Mouse (Mus musculus) central nervous system, embryonic 18 days (tissue): ENCODE data around the gene Josd2. TPM values are rescaled to one million over a fixed set of nuclear protein-coding genes. Genes with fewer than 3 reads are reported as not detected.

Experiments used
- polyA plus RNA-seq: library from polyadenylated mRNA; depleted of rRNA; stranded (reverse); fragments of >200 nt; gene quantifications from 2 replicates; pipeline ENCODE4 v1.2.3, GENCODE M21; 2012; rRNA removed

Josd2 gene
- 75.4 and 77.8 TPM in 2 replicates for polyA plus RNA-seq

DNA sequence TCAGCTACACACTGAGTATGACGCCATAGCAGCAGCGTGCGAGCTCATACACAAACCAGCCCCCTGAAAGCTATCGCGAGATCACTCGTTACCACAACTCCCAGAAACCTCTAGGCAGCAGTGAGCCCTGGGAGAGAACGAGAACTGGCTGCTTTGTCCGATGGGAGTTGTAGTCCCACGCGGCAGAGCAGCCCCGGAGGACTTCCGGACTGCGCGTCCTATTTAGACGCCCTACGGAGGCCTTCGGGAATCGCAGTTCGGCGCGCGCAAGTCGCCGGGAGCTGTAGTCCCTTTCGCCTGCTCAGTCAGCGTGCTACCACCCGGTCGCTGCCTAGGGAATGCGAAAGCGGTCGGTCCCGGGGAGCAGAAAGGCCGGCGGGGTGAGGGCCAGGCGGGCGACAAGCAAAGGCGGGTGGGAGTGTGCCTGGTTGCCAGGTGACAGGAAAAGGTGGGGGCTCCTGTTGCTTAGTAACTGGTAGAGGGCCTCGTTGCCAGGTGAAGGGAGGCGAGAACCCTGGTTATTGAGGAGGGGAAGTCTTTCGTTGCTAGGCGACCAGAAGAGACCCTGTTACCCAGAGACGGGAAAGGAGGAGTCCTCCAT, at the start of gene Josd2:
Gene Josd2 (plus strand): TSS at position 170 of the 601 bp plus-strand sequence.

DNA sequence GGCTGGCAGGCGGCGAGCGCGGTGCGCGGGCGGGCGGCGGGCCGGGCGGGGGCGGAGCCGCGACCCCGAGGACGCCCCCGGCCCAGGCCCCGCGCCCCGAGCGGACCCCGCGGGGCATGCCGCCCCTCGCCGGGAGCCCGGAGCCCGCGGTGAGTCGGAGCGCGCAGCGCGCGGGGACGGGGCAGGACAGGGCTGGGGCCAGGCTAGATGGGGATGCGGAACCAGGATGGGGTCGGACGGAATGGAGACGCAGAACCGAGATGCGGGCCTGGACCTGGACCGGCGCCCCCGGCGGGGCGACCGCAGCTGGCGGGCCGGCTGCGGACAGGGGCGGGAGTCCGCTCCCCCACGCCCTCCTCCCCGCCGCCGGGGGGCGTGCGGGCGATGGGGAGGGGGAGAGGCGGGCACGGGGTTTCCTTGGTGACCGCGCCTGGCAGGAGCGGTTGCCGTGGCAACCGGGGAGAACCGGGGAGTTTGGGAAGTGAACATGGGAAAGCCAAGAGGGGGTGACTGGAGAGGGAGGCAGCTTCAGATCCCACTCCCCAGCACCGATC, 38.7 kb upstream of the Josd2 start, which contains the start of gene Lrrc4b:
Gene Lrrc4b (plus strand): TSS at position 51 of the 554 bp plus-strand sequence.

DNA sequence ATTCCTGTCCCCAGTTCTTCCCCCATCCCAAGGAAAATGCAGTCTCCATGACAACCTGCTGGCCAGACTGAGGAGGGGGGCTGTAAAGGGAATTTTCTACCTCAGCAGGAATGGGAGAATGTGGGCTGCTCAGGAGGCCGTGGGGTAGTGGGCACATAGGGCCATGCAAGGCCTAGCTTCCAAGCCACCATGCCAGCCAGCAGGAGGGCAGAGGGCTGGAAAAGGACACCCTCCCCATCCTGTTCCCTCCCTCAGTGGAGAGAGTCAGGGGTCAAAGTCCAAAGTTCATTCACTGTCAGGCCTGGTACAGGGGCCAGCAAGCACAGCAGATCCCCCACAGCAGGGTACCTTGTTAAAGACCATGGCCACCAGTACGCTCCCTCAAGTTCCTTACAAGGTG, 2.7 kb upstream of the Josd2 start, which contains the start of gene Aspdh:
Gene Aspdh (plus strand): TSS at position 281 of the 400 bp plus-strand sequence.

GRCm38 (mm10) chr7:44495992-44496770, 28.4 kb downstream of the Josd2 start, which contains the start of the genes Emc10 and Fam71e1:
TSS of gene Emc10 (minus strand) at chr7:44496529.
TSS of gene Fam71e1 (plus strand) at chr7:44496581.

Other genes starting within 250 kb of the Josd2 start
- not detected in 2 replicates for gene Klk1, start 242.6 kb upstream of the Josd2 start, polyA plus RNA-seq
- not detected in 2 replicates for gene Gm36864, start 231.8 kb upstream of the Josd2 start, polyA plus RNA-seq
- 1.3 and 1.7 TPM in 2 replicates for gene 1700028J19Rik, start 221.3 kb upstream of the Josd2 start, polyA plus RNA-seq
- gene 2410002F23Rik, start 221.3 kb upstream of the Josd2 start, polyA plus RNA-seq = 296 and 311 TPM in 2 replicates
- gene Acp4, start 210.6 kb upstream of the Josd2 start, polyA plus RNA-seq = not detected in 2 replicates
- gene Gm15517, start 206.5 kb upstream of the Josd2 start, polyA plus RNA-seq = not detected in 2 replicates
- gene Clec11a, start 161.1 kb upstream of the Josd2 start, polyA plus RNA-seq = 2.7 and 7.5 TPM in 2 replicates
- gene Shank1, start 157.7 kb upstream of the Josd2 start, polyA plus RNA-seq = 23.2 and 35.2 TPM in 2 replicates
- 55.4 and 56.4 TPM in 2 replicates for gene Syt3, start 83.9 kb upstream of the Josd2 start, polyA plus RNA-seq
- gene 1700008O03Rik, start 82.2 kb upstream of the Josd2 start, polyA plus RNA-seq = 4.7 and 5.2 TPM in 2 replicates
- gene Lrrc4b, start 39.0 kb upstream of the Josd2 start, polyA plus RNA-seq = 229 and 267 TPM in 2 replicates
- 13.8 and 16.1 TPM in 2 replicates for gene Aspdh, start 2.6 kb upstream of the Josd2 start, polyA plus RNA-seq
- gene Emc10, start 28.5 kb downstream of the Josd2 start, polyA plus RNA-seq = 210 and 223 TPM in 2 replicates
- gene Fam71e1, start 28.6 kb downstream of the Josd2 start, polyA plus RNA-seq = 25.2 and 26.6 TPM in 2 replicates
- gene Mybpc2, start 56.7 kb downstream of the Josd2 start, polyA plus RNA-seq = 0.04 and 0.19 TPM in 2 replicates
- 0.04 and 0.09 TPM in 2 replicates for gene Spib, start 64.1 kb downstream of the Josd2 start, polyA plus RNA-seq
- gene Pold1, start 80.9 kb downstream of the Josd2 start, polyA plus RNA-seq = 24.0 and 24.6 TPM in 2 replicates
- gene Nr1h2, start 86.0 kb downstream of the Josd2 start, polyA plus RNA-seq = 55.4 and 59.4 TPM in 2 replicates
- gene Napsa, start 104.4 kb downstream of the Josd2 start, polyA plus RNA-seq = 0.19 and 0.27 TPM in 2 replicates
- gene Kcnc3, start 122.7 kb downstream of the Josd2 start, polyA plus RNA-seq = 14.7 and 17.8 TPM in 2 replicates
- gene Myh14, start 202.9 kb downstream of the Josd2 start, polyA plus RNA-seq = 2.2 and 2.8 TPM in 2 replicates
- gene Izumo2, start 240.8 kb downstream of the Josd2 start, polyA plus RNA-seq = not detected in 2 replicates